Mouse (Mus musculus) embryonic facial prominence, embryonic 12.5 days (tissue): ENCODE measurements around the gene Med24. TPM values are rescaled to one million over a fixed set of nuclear protein-coding genes. Genes with fewer than 3 reads are reported as not detected.

Source experiments
- ATAC-seq: fragments of 200-750 bp; cut with Nextera tagmentation; 2 replicates; pipeline ENCODE4 v1.8.0; 2017; ENCODE audit not compliant: insufficient number of reproducible peaks, insufficient read depth, low FRiP score, low TSS enrichment
- H3K27ac ChIP-seq: fragments of 300-500 bp; sonication (generic); 2 replicates; pipeline ENCODE4 v1.5.1; 2016; ENCODE audit warnings: mild to moderate bottlenecking
- H3K27me3 ChIP-seq: fragments of 300-500 bp; sonication (generic); 2 replicates; pipeline ENCODE4 v1.6.1; 2016; ENCODE audit warnings: mild to moderate bottlenecking, moderate library complexity
- H3K36me3 ChIP-seq: fragments of 300-500 bp; sonication (generic); 2 replicates; pipeline ENCODE4 v1.6.1; 2016; ENCODE audit warnings: mild to moderate bottlenecking
- H3K4me1 ChIP-seq: fragments of 300-500 bp; sonication (generic); 2 replicates; pipeline ENCODE4 v1.6.1; 2016
- H3K4me2 ChIP-seq: fragments of 300-500 bp; sonication (generic); replicated peaks from 2 replicates; pipeline ENCODE4 v1.6.1; 2016; ENCODE audit warnings: mild to moderate bottlenecking, moderate library complexity
- H3K4me3 ChIP-seq: fragments of 300-500 bp; sonication (generic); 2 replicates; pipeline ENCODE4 v1.5.1; 2016; ENCODE audit warnings: mild to moderate bottlenecking
- H3K9ac ChIP-seq: fragments of 300-500 bp; sonication (generic); 2 replicates; pipeline ENCODE4 v1.6.1; 2016; ENCODE audit warnings: mild to moderate bottlenecking, moderate library complexity
- H3K9me3 ChIP-seq: fragments of 300-500 bp; sonication (generic); 2 replicates; pipeline ENCODE4 v1.6.1; 2016; ENCODE audit warnings: mild to moderate bottlenecking, moderate library complexity
- WGBS: fragments of 180-500 bp; shearing (Covaris S2); methylation state at CpG from one replicate; pipeline ENCODE4 v1.1.7; 2016; 5-methylcytosine and 5-hydroxymethylcytosine counted together
- polyA plus RNA-seq: library from polyadenylated mRNA; unstranded; fragments of >200 nt; fragmentation: Nextera tagmentation; extraction: Ambion mirVana; gene quantifications from 2 replicates; pipeline ENCODE4 v1.2.1, GENCODE M21; 2016

The Med24 gene
- polyA plus RNA-seq, 1 experiment from 2014 or later: 70.4 TPM

- H3K4me3 ChIP-seq: no peak overlapping the region
- WGBS: 93% methylated on average over 26 of the region's 26 CpGs
- H3K36me3 ChIP-seq: peaks cover 21% of the 10 kb centered on the region; the same call in 1 of the 2 replicates
- H3K4me2 ChIP-seq: no peak overlapping the region
- no peak overlapping the region for H3K9ac ChIP-seq
- no peak for ATAC-seq
- H3K4me1 ChIP-seq: peaks cover 54% of the 10 kb centered on the region
- no peak overlapping the region for H3K27ac ChIP-seq
- no peaks in the 10 kb centered on the region for H3K27me3 ChIP-seq
- no peaks in the 10 kb centered on the region for H3K9me3 ChIP-seq
These were observed 41.1 kb upstream of the Med24 start for GRCm38 (mm10) chr11:98770096-98770975.

GRCm38 (mm10) chr11:98769007-98769954 is 40.0 kb upstream of the Med24 start:
- H3K36me3 ChIP-seq: peaks cover 26% of the 10 kb centered on the region
- H3K9ac ChIP-seq: no peak overlapping the region
- no peaks in the 10 kb centered on the region for H3K9me3 ChIP-seq
- 89% methylated on average over 25 of the region's 25 CpGs for WGBS
- H3K4me1 ChIP-seq: peaks cover 46% of the 10 kb centered on the region
- H3K4me3 ChIP-seq: no peak overlapping the region
- no peaks in the 10 kb centered on the region for H3K27me3 ChIP-seq
- no peak overlapping the region for H3K27ac ChIP-seq
- ATAC-seq: no peak
- no peak overlapping the region for H3K4me2 ChIP-seq

- Histone ChIP-seq H3K27ac (peak overlapping the region; percentile 75; the same call in 1 of the 2 replicates), H3K27me3 (no peaks in the 10 kb centered on the region), H3K4me1 (peaks cover 39% of the 10 kb centered on the region), H3K4me3 (peak overlapping the region; percentile 16), H3K36me3 (peaks cover 36% of the 10 kb centered on the region), H3K4me2 (peak overlapping the region; percentile 40), H3K9me3 (no peaks in the 10 kb centered on the region), H3K9ac (peak overlapping the region; percentile 32)
- WGBS: 28% methylated on average over 39 of the region's 39 CpGs
- no peak for ATAC-seq
These were observed 39.1 kb upstream of the Med24 start for GRCm38 (mm10) chr11:98768127-98769006.

- Histone ChIP-seq H3K27me3 (no peaks in the 10 kb centered on the region), H3K36me3 (peaks cover 41% of the 10 kb centered on the region), H3K9me3 (no peaks in the 10 kb centered on the region), H3K4me2 (peak overlapping the region; percentile 40), H3K4me3 (peak overlapping the region; percentile 16; the same call in 1 of the 2 replicates), H3K9ac (no peak overlapping the region), H3K4me1 (peaks cover 37% of the 10 kb centered on the region), H3K27ac (peak overlapping the region; percentile 75; the same call in 1 of the 2 replicates)
- WGBS: 30% methylated on average over 4 of the region's 4 CpGs
- no peak for ATAC-seq
These were observed 38.5 kb upstream of the Med24 start for GRCm38 (mm10) chr11:98767713-98768112.

- 15% methylated on average over 9 of the region's 9 CpGs for WGBS
- 0 out of 2 replicates have a peak overlapping the region, but pooled peaks have one; percentile 75 for H3K27ac ChIP-seq
These were observed 38.0 kb upstream of the Med24 start for GRCm38 (mm10) chr11:98767276-98767675.

GRCm38 (mm10) chr11:98766816-98767215 is 37.6 kb upstream of the Med24 start:
- no peak overlapping the region for H3K4me3 ChIP-seq
- H3K9ac ChIP-seq: no peak overlapping the region
- peaks cover 37% of the 10 kb centered on the region for H3K4me1 ChIP-seq
- WGBS: 37% methylated on average over 5 of the region's 5 CpGs
- no peak for ATAC-seq
- peak overlapping the region; percentile 29 for H3K4me2 ChIP-seq
- no peaks in the 10 kb centered on the region for H3K9me3 ChIP-seq
- H3K27me3 ChIP-seq: no peaks in the 10 kb centered on the region
- peaks cover 46% of the 10 kb centered on the region for H3K36me3 ChIP-seq
- H3K27ac ChIP-seq: 0 out of 2 replicates have a peak overlapping the region, but pooled peaks have one; percentile 23

More at GRCm38 (mm10) chr11:98767276-98767675, 38.0 kb upstream of the Med24 start:
- no peak overlapping the region for H3K4me3 ChIP-seq
- H3K9me3 ChIP-seq: no peaks in the 10 kb centered on the region
- H3K4me2 ChIP-seq: peak overlapping the region; percentile 29
- H3K36me3 ChIP-seq: peaks cover 41% of the 10 kb centered on the region
- ATAC-seq: no peak
- H3K4me1 ChIP-seq: peaks cover 37% of the 10 kb centered on the region
- no peaks in the 10 kb centered on the region for H3K27me3 ChIP-seq
- no peak overlapping the region for H3K9ac ChIP-seq

- Histone ChIP-seq H3K27me3 (no peaks in the 10 kb centered on the region), H3K9me3 (no peaks in the 10 kb centered on the region), H3K27ac (no peak overlapping the region), H3K9ac (no peak overlapping the region), H3K4me3 (no peak overlapping the region), H3K4me1 (peaks cover 37% of the 10 kb centered on the region), H3K36me3 (peaks cover 49% of the 10 kb centered on the region), H3K4me2 (no peak overlapping the region)
- no peak for ATAC-seq
- 55% methylated on average over 2 of the region's 2 CpGs for WGBS
These were observed 37.1 kb upstream of the Med24 start for GRCm38 (mm10) chr11:98766346-98766745.

- ATAC-seq: no peak
- Histone ChIP-seq H3K4me1 (peaks cover 37% of the 10 kb centered on the region), H3K9me3 (no peaks in the 10 kb centered on the region), H3K36me3 (peaks cover 51% of the 10 kb centered on the region), H3K9ac (0 out of 2 replicates have a peak overlapping the region, but pooled peaks have one; percentile 7), H3K4me3 (no peak overlapping the region), H3K4me2 (no peak overlapping the region), H3K27me3 (no peaks in the 10 kb centered on the region), H3K27ac (peak overlapping the region; percentile 30)
- WGBS: 42% methylated on average over 7 of the region's 9 CpGs
These were observed 36.4 kb upstream of the Med24 start for GRCm38 (mm10) chr11:98765421-98766309.

GRCm38 (mm10) chr11:98764746-98765145 is 35.5 kb upstream of the Med24 start:
- Histone ChIP-seq H3K4me2 (no peak overlapping the region), H3K27ac (no peak overlapping the region), H3K27me3 (no peaks in the 10 kb centered on the region), H3K4me1 (peaks cover 37% of the 10 kb centered on the region), H3K36me3 (peaks cover 54% of the 10 kb centered on the region), H3K9ac (no peak overlapping the region), H3K4me3 (no peak overlapping the region), H3K9me3 (no peaks in the 10 kb centered on the region)
- no peak for ATAC-seq

GRCm38 (mm10) chr11:98764091-98764490 is 34.9 kb upstream of the Med24 start:
- peaks cover 49% of the 10 kb centered on the region for H3K36me3 ChIP-seq
- ATAC-seq: no peak
- H3K4me2 ChIP-seq: no peak overlapping the region
- no peak overlapping the region for H3K9ac ChIP-seq
- H3K4me1 ChIP-seq: peaks cover 37% of the 10 kb centered on the region
- no peaks in the 10 kb centered on the region for H3K9me3 ChIP-seq
- 77% methylated on average over 18 of the region's 18 CpGs for WGBS
- no peak overlapping the region for H3K4me3 ChIP-seq
- no peaks in the 10 kb centered on the region for H3K27me3 ChIP-seq
- no peak overlapping the region for H3K27ac ChIP-seq
